Mouse (Mus musculus) megakaryocyte, embryonic 14.5 days (primary cell): ENCODE data around the gene Lhb.

Experiments used
- FLI1 ChIP-seq: IDR thresholded peaks from 2 replicates; pipeline ENCODE4 v1.6.1; 2012; ENCODE audit warnings: low read length, inconsistent platforms, mixed read lengths
- GATA1 ChIP-seq: IDR thresholded peaks from 3 replicates; pipeline ENCODE4 v1.6.1; 2012; ENCODE audit warnings: mixed read lengths, low read length, inconsistent platforms, borderline replicate concordance

GRCm38 (mm10) chr7:45457204-45458060 lies 36.8 kb downstream of the Lhb start:
- TF ChIP-seq FLI1 (no peak), GATA1 (no peak)
